Mouse (Mus musculus): ENCODE measurements around the gene L3mbtl1.

DNA sequence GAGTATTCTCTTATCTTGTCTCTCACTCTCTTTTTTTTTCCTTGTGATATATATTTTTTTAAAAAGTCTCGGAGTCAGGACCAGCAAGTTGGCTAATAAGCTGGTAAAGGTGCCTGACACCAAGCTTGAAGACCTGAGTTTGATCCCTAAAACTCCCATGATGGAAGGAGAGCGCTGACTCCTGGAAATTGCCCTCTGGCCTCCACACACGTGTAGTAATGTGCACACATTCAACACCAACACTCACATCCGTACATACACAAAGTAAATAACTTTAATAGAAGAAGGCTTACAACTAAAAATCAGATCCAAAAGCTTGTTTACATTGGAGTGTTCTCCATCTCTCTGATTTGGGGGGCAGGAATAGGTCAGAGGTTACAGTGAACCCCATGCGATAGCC lies 29.9 kb downstream of the L3mbtl1 start:
- TF ChIP-seq SRF (IDR thresholded peaks at IDR 0.05; ENCODE audit: control insufficient read depth, insufficient read length, low read depth) (no peak), POLR2A (IDR thresholded peaks at IDR 0.05; ENCODE audit: insufficient read length, low read depth) (no peak), USF1 (IDR thresholded peaks at IDR 0.05; ENCODE audit: low read depth) (no peak), MAX (IDR thresholded peaks at IDR 0.05; ENCODE audit: low read depth) (no peak), CEBPB (IDR thresholded peaks at IDR 0.05; ENCODE audit: insufficient read depth, poor library complexity, severe bottlenecking) (no peak), MYOG (IDR thresholded peaks at IDR 0.05; ENCODE audit: control insufficient read depth in 1 of 3, insufficient read depth in 1 of 3, insufficient read length in 2 of 3, low read depth in 2 of 3) (no peak), E2F4 (IDR thresholded peaks at IDR 0.05; ENCODE audit: insufficient read depth) (no peak), TCF3 (IDR thresholded peaks at IDR 0.05; ENCODE audit: insufficient read length, low read depth) (no peak), REST (IDR thresholded peaks at IDR 0.05; ENCODE audit: insufficient read depth, insufficient read length) (no peak), POLR2AphosphoS2 (IDR thresholded peaks at IDR 0.05; ENCODE audit: insufficient read length, low read depth) (no peak)

All from myocyte (in vitro differentiated cells).